Mouse (Mus musculus) stomach, postnatal 0 days (tissue): ENCODE measurements around the gene Lbhd2.

ENCODE experiments used
- CTCF ChIP-seq: IDR thresholded peaks from 2 replicates; pipeline ENCODE4 v1.5.1; 2016; ENCODE audit warnings: antibody characterized with exemption, low read depth, mild to moderate bottlenecking, moderate library complexity
- EP300 ChIP-seq: optimal IDR thresholded peaks from 2 replicates; pipeline ENCODE3; 2016; ENCODE audit warnings: antibody characterized with exemption

GRCm38 (mm10) chr12:111443921-111444831, 37.6 kb downstream of the Lbhd2 start:
- TF ChIP-seq EP300 (no peak), CTCF (no peak)
